Mouse (Mus musculus): ENCODE data around the gene 4930519P11Rik. TPM values are rescaled to one million over a fixed set of nuclear protein-coding genes. Genes with fewer than 3 reads are reported as not detected.

Gene 4930519P11Rik
- polyA plus RNA-seq, 1 experiment, result not detected

GRCm38 (mm10) chr2:154563612-154564170 lies 49.5 kb downstream of the 4930519P11Rik start:
- TF ChIP-seq POLR2A (IDR thresholded peaks at IDR 0.05; ENCODE audit: borderline replicate concordance, low read depth, low read length), result no peak
- TF ChIP-seq CTCF (IDR thresholded peaks at IDR 0.05; ENCODE audit: low read depth, low read length), result no peak
- peaks cover 9% of the 10 kb centered on the region for H3K4me1 ChIP-seq (ENCODE audit: control insufficient read depth, insufficient read depth, low read length)
- no peak overlapping the region for H3K4me3 ChIP-seq (ENCODE audit: insufficient read depth, low read length)
- H3K27ac ChIP-seq (ENCODE audit: insufficient read depth, low read depth, low read length), result no peak overlapping the region

Other genes with a start within 250 kb of the 4930519P11Rik start
- 9.0 and 11.2 TPM in 2 replicates for gene Cdk5rap1, start 240.4 kb downstream of the 4930519P11Rik start, polyA plus RNA-seq (2012; ENCODE audit: insufficient read depth, insufficient read length, missing spikeins)
- 20.4 and 22.5 TPM in 2 replicates for gene Snta1, start 205.3 kb downstream of the 4930519P11Rik start, polyA plus RNA-seq (2012; ENCODE audit: insufficient read depth, insufficient read length, missing spikeins)
- 16.5 TPM in 2 replicates for gene Cbfa2t2, start 177.0 kb downstream of the 4930519P11Rik start, polyA plus RNA-seq (2012; ENCODE audit: insufficient read depth, insufficient read length, missing spikeins)
- 1.1 TPM in 1 of 2 replicates, not detected in the other for gene 1700003F12Rik, start 66.4 kb downstream of the 4930519P11Rik start, polyA plus RNA-seq (2012; ENCODE audit: insufficient read depth, insufficient read length, missing spikeins)
- gene Actl10, start 61.7 kb downstream of the 4930519P11Rik start, polyA plus RNA-seq (2012; ENCODE audit: insufficient read depth, insufficient read length, missing spikeins), result not detected in 2 replicates
- 0.95 TPM in 1 of 2 replicates, not detected in the other for gene Necab3, start 54.5 kb downstream of the 4930519P11Rik start, polyA plus RNA-seq (2012; ENCODE audit: insufficient read depth, insufficient read length, missing spikeins)
- gene E2f1, start 43.5 kb downstream of the 4930519P11Rik start, polyA plus RNA-seq (2012; ENCODE audit: insufficient read depth, insufficient read length, missing spikeins), result 25.5 and 29.2 TPM in 2 replicates
- gene Pxmp4, start 9.7 kb downstream of the 4930519P11Rik start, polyA plus RNA-seq (2012; ENCODE audit: insufficient read depth, insufficient read length, missing spikeins), result 22.6 and 22.8 TPM in 2 replicates
- 1.4 and 2.4 TPM in 2 replicates for gene Zfp341, start 140 bp downstream of the 4930519P11Rik start, polyA plus RNA-seq (2012; ENCODE audit: insufficient read depth, insufficient read length, missing spikeins)
- 217 and 221 TPM in 2 replicates for gene Chmp4b, start 38.3 kb upstream of the 4930519P11Rik start, polyA plus RNA-seq (2012; ENCODE audit: insufficient read depth, insufficient read length, missing spikeins)
- gene Gm14214, start 156.6 kb upstream of the 4930519P11Rik start, polyA plus RNA-seq (2012; ENCODE audit: insufficient read depth, insufficient read length, missing spikeins), result not detected in 2 replicates
- gene Raly, start 177.7 kb upstream of the 4930519P11Rik start, polyA plus RNA-seq (2012; ENCODE audit: insufficient read depth, insufficient read length, missing spikeins), result 108 and 129 TPM in 2 replicates
- gene a, start 178.0 kb upstream of the 4930519P11Rik start, polyA plus RNA-seq (2012; ENCODE audit: insufficient read depth, insufficient read length, missing spikeins), result not detected in 2 replicates

Measured in bone marrow macrophage, adult 2 months (primary cell).